Comparison of ENCODE assay signal across 23 mouse cellular contexts in genomic region chr7:74485669-74486068, GRCm38 (mm10).
DNase-seq lines count a peak whose midpoint lies in the region; ATAC-seq and TF ChIP-seq lines count a peak whose summit lies in the region.
"Had no signal": no experiment of that assay in that cellular context is flagged by ENCODE, and none has a peak within 500 bp of the region (broad histone marks: within the 10 kb centered on the region; RNA-seq: fewer than 3 reads in every experiment).

No protein-coding gene starts in this region.

- WGBS in thymus, adult 2 months = 93% methylated on average over 2 of the region's 2 CpGs

- DNase-seq in CD4-positive, CD25-positive, alpha-beta regulatory T cell, adult 2 months (ENCODE audit: low read depth, low spot score) = peak; percentile 5
- no peak for DNase-seq in thymus, adult 2 months
- DNase-seq in lung, postnatal 10 days = no peak
- DNase-seq: adrenal gland, adult 2 months; adrenal gland, postnatal 14 days; cerebellum, adult 11 months; cerebellum, adult 2 months; cerebellum, adult 9-11 months; cerebellum, postnatal 25 days; gastrocnemius, postnatal 10 days; gastrocnemius, postnatal 36 days; heart, adult 11 months had no signal

- H3K4me3 ChIP-seq in thymus, adult 2 months (ENCODE audit: control insufficient read depth, insufficient read depth, low read length) = no peak overlapping the region
- H3K4me3 ChIP-seq: forebrain, embryonic 12.5 days; forebrain, embryonic 15.5 days; hindbrain, embryonic 12.5 days; hindbrain, embryonic 15.5 days; intestine, embryonic 15.5 days had no signal

- H3K27me3 ChIP-seq in thymus, adult 2 months (ENCODE audit: control insufficient read depth, insufficient read depth, low read length) = no peaks in the 10 kb centered on the region
- H3K27me3 ChIP-seq: CH12.LX; forebrain, embryonic 15.5 days; hindbrain, embryonic 12.5 days; hindbrain, embryonic 15.5 days; intestine, embryonic 15.5 days; Patski had no signal

- H3K27ac ChIP-seq in thymus, adult 2 months (ENCODE audit: control insufficient read depth, insufficient read depth, low read length) = no peak overlapping the region
- H3K27ac ChIP-seq: forebrain, embryonic 12.5 days; forebrain, embryonic 15.5 days; hindbrain, embryonic 12.5 days; hindbrain, embryonic 15.5 days; intestine, embryonic 15.5 days had no signal

- no peak for TF ChIP-seq POLR2A in thymus, adult 2 months (IDR thresholded peaks at IDR 0.05; ENCODE audit: control insufficient read depth, extremely low read depth, insufficient read depth, low read length, poor library complexity)

- no peaks in the 10 kb centered on the region for H3K4me1 ChIP-seq in thymus, adult 2 months (replicated peaks; ENCODE audit: control insufficient read depth, insufficient read depth, low read length)
- H3K4me1 ChIP-seq: forebrain, embryonic 15.5 days; hindbrain, embryonic 15.5 days; intestine, embryonic 15.5 days had no signal

- TF ChIP-seq CTCF in thymus, adult 2 months (IDR thresholded peaks at IDR 0.05; ENCODE audit: borderline replicate concordance, control insufficient read depth, extremely low read depth, insufficient read depth, low read length, poor library complexity) = no peak

- peak; percentile 9 for ATAC-seq in CD4-positive, CD25-positive, alpha-beta regulatory T cell, adult 4 months
- peak; percentile 62 for ATAC-seq in granulocyte monocyte progenitor cell, adult 5-6 weeks (replicated peaks; ENCODE audit: poor library complexity, severe bottlenecking)
- peak; percentile 62 for ATAC-seq in megakaryocyte progenitor cell, adult 5-6 weeks (replicated peaks; ENCODE audit: poor library complexity)
- ATAC-seq: forebrain, embryonic 15.5 days; intestine, embryonic 15.5 days; Patski had no signal

- H3K36me3 ChIP-seq in thymus, adult 2 months (ENCODE audit: control insufficient read depth, insufficient read depth, low read length) = no peaks in the 10 kb centered on the region
- H3K36me3 ChIP-seq: forebrain, embryonic 12.5 days; forebrain, embryonic 15.5 days; G1E; hindbrain, embryonic 12.5 days; hindbrain, embryonic 15.5 days; intestine, embryonic 15.5 days had no signal

Comparison
In these comparisons a context has a peak if more than half of its experiments do, and no peak if none do; other contexts are left out.
1. ATAC-seq: peak in every context shown above with its lines; median percentile 62 in granulocyte monocyte progenitor cell, adult 5-6 weeks; 62 in megakaryocyte progenitor cell, adult 5-6 weeks; 9 in CD4-positive, CD25-positive, alpha-beta regulatory T cell, adult 4 months.